Mouse (Mus musculus): ENCODE measurements around the gene Cblc.
"Not testable (repeated sequence)": the region's sequence is repeated elsewhere in the genome, so short reads cannot be mapped to it uniquely, and the experiment has no call there.

Gene Cblc

DNA sequence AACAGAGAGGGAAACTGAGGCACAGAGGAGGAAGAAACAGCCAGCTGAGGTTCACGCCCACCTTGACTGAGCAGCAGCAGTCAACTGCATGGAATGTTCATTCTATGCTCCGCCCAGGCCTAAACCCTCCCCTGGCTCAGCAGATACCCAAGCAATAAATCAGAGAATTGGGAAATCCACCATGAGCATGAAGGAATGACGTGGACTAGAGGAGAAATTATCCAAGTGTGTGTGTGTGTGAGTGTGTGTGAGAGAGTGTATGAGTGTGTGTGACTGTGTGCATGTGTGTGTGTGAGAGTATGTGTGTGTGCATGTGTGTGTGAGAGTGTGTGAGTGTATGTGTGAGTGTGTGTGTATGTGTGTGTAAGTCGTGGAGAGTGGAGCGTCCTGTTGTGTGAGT lies 21.8 kb upstream of the Cblc start:
- DNase-seq (ENCODE audit: low spot score) = no peak

DNA sequence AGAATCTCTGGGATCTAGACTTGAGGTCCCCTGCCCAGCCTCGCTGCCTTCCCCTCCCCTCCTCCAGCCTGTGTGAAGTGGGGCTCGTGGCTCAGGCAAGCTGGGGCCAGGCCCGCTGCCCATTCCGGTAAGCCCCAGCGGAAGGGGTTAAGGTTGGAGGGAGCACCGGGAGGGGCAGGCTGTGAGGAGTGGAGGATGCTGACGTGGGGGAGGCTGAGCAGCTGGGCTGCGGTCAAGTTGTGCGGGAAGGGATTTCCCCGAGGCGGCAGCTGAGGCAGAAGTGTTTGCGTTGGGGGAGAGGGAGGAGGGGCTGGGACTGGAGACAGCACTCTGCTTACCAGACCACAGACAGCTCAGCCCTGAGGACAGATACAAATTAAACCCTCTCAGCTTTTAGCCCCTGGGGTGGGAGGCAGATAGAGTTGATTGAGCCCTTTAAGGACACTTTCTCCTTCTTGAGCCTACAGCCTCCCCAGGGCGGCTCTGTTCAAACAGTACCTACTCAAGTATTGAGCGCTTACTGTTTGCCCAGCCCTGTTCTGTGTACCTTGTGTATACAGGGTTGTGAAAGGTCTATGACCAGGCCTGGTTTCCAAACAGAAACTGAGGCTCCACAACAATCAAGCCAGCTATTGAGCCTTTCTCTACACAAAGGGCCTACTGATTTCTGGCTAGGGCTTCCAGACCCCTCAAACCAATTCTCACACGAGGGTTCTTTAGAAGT lies 20.9 kb upstream of the Cblc start:
- DNase-seq (ENCODE audit: low spot score) = peak; percentile 59

DNA sequence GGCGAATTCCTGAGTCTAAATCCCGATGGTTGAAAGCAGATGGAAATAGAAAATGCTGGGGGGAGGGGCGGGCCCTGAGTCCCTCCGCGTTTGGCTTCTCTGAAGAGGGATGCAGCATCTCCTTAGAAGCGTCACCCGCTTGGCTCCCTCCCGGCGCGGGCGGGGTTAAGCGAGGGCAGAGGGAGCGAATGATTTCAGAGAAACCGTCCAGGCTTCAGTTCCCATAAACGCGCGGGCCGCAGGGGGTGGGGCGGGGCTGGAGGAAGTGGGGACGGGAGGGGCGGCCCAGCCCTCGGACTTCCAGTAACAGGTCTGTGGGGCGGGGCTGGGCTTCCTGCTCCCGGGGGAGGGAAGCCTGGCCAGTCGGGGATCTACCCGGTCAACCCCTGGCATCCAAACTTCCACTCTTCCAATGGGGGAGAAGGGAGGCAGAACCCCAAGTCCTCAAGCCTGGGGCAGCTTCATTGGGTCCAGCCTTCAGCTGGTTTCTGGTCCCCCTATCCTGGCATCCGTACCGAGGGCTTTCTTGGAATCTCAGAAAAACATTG lies 19.7 kb upstream of the Cblc start:
- peak; percentile 74 for DNase-seq (ENCODE audit: low spot score)

DNA sequence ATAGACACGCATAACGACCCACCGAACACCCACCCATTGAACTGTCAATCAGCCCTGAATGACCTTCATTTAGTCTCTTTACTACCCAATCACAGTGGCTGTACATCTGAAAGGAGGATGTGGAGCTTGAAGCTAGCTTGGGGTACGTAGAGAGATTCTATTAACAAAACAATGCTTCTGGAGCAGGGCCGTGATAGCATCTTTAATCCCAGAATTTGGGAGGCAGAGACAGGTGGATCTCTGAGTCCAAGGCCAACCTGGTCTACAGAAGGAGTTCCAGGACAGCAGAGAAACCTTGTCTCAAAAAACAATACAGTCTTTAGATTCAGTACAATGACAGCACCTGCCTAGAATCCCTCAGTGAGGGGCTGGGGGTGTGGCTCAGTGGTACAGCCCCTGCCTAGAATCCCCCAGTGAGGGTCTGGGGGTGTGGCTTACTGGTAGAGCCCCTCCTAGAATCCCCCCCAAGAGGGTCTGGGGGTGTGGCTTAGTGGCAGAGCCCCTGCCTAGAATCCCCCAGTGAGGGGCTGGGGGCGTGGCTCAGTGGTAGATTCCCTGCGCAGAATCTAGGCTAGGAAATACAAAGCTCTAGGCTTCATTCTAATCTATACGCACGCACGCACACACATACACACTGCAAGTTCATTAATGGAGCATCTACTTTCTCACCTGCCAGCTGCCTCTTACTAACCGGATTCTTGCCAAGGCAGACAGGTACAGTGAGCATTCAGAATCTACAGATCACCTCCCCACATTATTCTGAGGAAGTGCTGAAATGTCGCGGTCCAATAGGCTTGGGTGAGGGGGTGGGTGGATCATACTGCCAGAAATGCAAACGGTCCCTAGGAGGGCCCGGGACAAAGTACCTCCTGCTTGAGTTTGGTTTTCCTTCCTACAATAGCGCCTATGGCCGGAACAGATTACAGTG lies 19.0 kb upstream of the Cblc start:
- DNase-seq (ENCODE audit: low spot score) = no peak

DNA sequence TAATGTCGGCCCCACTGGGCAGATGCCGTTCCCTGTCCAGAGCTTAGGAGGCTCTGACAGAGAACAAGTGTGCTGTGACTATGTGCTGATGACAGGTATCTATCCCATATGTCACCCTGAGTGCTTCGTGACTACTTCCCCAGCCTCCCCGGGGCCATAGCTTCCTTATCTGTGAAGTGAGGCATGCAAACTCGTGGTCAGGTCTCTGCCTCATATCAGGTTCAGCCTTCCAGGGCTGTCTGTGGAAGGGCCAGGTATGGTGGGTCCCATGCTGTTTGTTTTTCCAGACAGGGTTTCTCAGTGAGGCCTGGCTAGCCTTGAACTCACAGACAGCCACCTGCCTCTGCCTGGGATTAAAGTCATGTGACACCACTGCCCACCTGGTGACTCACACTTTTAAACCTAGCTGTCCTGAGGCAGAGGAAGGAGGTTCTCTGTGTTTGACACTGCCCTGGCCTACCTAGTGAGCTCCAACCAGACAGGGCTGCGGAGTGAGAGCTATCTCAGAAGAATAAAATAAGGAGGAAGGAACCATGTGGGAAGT lies 17.0 kb upstream of the Cblc start:
- no peak for DNase-seq (ENCODE audit: low spot score)

DNA sequence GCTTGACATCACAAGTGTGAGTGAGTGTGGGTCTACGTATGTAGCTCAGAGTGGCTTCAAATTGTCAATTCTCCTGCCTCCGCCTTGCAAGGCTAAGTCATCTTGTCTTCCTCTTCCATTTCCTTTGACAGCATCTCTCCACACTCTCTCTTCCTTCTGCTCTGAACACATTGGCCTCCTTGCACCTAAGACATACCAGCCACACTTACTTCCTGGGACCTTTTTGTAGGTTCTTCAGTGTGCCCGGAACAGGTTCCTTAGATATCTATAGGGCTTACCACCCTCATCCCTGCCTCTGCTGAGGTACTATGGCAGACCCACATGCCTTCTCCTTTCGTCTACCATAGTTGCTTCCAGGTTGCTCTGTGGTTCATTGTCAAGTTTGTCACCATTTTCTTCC lies 16.6 kb upstream of the Cblc start:
- DNase-seq (ENCODE audit: low spot score) = no peak

DNA sequence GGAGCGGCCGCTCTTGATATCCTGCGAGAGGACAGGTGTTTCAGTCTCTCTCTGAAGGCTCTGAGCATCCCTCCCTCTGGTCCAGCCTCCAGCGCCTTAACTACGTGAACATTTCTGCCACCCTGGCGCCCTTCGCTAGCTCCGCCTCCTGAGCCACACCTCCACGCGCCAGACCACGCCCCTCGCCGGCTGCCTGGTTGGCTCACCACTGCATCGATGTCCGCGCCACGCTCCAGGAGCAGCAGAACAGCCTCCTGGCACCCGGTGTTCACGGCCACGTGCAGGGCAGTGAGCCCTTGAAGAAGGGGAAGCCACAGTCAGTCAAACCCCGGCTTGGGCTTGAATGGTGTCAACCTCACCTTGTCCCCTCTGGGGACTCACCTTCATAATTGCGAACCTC lies 14.5 kb upstream of the Cblc start:
- no peak for DNase-seq (ENCODE audit: low spot score)

DNA sequence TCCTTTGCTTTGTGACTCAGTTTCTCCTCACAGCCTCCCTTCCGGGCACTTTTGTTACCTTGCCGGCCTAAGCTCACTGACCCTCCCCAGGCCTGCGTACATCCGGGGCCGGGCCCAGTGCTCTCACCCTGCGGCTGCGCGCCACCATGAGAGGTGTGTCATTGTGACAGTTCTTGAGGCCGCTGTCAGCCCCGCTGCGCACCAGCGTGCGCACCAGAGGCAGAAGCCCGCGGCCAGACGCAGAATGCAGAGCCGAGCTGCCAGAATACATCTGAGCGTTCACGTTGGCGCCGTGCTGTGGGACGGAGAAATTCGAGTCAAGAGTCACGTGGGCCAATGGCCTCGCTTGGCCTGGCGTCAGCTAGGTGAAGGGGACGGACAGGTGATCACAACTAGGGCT lies 12.8 kb upstream of the Cblc start:
- DNase-seq (ENCODE audit: low spot score) = no peak

DNA sequence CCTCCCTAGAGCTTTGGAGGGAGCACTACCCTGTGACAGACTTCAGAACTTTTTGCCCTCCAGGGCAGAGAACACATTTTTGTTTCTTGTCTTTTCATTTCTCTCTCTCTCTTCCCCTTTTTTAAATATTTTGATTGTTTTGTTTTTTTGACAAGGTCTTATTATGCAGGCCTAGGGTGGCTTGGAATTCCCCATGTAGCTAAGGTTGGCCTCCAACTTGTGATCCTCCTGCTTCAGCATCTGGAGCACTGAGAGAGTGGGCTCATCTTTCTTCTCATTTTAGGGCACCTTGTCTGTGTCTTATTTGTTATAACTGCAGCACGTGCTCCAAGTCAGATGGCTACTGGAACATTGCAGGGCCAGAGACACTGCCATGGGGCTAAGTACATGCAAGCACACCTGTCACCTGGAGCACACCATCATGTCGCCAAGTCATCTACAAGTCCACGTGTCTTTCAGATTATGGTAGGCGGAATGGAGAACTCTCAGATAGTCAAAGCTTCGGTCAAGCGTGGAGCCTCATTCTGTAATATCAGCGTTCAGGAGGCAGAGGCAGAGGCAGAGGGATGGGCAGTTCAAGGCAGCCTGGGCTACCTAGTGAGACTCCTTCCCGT lies 9.9 kb upstream of the Cblc start:
- DNase-seq (ENCODE audit: low spot score) = no peak

DNA sequence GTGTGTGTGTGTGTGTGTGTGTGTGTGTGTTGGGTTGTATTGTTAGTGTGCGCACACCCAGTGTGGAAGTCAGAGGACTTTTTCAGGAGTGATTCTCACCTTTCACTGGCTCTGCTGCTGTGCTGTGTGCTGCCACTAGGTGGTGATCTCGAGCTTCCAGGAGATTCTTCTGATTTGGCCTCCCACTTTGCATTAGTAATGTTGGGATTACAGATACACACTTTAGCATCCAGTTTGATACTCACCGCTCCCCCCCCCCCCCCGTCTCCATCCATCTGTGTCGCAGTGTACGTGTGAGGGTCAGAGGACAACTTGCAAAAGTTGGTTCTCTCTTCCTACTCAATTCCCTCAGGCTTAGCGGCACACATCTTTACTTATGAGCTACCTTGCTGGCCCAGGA lies 6.4 kb upstream of the Cblc start:
- peak; percentile 83 for DNase-seq (ENCODE audit: low spot score)

DNA sequence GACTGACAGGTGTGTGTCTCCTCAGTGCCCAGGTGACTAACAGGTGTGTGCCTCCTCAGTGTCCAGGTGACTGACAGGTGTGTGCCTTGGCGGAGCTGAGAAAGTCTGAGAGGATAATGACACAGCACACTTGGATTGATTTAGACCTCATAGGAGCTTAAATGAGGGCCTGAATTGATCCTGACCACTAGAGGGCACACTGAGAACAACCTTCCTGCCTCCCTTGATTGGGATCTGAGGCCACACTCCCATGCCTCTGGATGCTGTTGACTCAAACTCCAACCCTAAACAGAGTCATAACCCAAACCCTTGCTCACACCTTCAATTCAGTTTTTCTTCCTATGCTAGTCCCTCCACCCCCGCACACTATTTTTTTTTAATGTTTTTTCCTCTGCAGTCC lies 4.2 kb upstream of the Cblc start:
- DNase-seq (ENCODE audit: low spot score) = no peak

DNA sequence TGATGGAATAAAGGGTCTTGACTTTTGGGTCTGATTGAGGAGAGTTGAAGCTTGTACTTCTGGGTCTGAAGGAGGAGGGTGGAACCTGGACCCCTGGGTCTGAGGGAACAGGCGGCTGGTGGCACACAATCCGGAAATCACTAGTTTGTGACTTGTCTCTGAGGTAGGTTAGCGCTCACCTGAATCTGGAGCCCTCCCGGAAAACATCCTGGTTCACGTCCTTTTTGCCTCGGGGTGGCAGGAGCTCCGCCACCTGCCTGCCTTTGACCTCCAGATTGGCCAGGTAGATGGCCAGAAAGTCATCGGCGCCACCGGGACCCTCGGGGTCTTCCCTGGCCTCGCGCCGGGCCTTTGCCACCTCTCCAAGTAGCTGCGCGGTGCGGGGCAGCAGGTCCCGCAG lies 355 bp downstream of the Cblc start:
- DNase-seq (ENCODE audit: low spot score) = no peak

DNA sequence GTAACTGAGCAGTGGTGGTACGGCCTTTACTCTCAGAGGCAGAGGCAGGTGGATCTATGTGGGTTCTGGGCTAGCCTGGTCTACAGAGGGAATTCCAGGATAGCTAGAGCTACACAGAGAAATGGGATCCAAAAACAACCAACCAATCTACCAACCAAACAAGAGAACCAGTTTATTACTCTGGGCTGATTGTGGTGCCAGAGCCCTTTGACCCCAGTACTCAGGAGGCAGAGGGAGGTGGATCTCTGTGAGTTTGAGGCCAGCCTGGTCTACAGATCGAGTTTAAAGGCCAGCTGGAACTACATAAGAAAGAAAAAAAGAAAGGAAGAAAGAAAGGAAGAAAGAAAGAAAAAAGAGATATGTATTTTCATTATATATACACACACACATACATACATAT lies 1.4 kb downstream of the Cblc start:
- DNase-seq (ENCODE audit: low spot score) = no peak

DNA sequence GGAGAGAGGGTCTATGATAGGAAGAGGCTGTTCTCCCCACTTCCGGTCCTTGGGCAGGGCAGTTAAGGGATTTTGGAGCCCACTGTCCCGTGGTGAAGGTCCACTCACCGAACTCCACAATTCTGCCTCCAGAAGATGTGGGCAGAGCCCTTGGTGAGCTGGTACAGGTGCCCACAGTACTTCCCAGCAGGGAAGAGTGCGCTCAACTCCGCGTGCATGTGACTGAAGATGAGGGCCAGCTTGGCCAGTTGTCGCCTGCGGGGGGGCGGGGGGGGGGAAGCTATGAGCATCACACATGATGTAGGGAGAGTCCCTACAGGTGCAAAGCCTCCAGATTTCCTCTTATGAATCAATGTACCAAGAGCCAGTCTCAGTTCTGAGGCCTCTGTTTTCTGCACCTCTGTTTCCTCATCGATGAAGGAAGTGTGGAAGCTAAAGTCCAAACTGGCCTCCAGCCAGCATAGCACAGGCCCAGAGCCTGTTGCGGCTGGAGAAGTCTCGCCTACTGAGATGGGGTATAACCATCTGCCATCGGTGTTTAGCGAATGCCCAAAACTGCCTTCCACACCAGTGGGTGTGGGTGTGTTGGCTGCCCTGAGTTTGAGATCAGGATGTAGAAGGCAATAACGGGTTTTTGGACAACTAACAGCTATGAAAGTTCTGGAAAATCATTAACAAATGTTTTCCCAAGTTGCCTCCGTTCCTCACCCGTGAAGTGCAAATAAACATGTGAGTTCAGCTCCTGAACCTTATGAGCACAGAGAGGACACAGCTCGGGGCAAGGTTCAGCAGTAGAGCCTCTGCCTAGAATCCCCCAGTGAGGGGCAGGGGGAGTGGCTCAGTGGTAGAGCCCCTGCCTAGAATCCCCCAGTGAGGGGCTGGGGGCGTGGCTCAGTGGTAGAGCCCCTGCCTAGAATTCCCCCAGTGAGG lies 3.6 kb downstream of the Cblc start:
- DNase-seq (ENCODE audit: low spot score) = no peak

DNA sequence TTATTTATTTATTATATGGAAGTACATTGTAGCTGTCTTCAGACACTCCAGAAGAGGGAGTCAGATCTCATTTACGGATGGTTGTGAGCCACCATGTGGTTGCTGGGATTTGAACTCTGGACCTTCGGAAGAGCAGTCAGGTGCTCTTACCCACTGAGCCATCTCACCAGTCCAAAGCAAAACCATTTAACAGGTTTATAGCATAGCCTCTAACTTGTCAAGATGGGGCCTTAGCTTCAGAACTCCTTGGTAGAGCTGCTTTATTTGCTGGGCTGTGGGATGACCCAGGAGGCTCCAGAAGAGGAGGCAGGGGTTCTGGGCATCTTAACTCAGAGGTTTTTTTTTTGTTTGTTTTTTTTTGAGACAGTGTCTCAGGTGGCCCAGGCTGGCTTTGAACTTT lies 5.1 kb downstream of the Cblc start:
- not testable (repeated sequence) for DNase-seq (ENCODE audit: low spot score)

DNA sequence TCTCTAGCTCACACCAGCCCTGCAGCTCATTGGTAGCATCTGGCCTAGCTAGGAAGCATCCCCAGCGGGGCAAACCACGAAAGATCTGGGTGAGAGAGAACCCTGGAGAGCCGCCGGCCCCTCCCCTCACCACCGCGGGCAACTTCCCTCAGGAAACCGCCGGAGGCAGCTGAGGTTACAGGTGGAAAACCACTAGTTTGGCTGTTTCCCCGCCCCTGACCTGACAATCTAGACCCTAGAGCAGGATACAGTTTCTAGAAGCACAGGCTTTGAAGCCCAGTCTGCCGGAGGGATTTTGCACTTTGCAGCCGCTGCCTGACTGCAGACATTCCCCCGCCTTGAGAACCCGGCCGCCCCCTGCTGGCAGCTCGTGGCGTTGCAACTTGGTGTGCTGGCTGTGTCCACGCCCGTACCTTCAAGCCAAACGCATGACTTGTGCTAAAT lies 6.7 kb downstream of the Cblc start:
- peak; percentile 98 for DNase-seq (ENCODE audit: low spot score)

DNA sequence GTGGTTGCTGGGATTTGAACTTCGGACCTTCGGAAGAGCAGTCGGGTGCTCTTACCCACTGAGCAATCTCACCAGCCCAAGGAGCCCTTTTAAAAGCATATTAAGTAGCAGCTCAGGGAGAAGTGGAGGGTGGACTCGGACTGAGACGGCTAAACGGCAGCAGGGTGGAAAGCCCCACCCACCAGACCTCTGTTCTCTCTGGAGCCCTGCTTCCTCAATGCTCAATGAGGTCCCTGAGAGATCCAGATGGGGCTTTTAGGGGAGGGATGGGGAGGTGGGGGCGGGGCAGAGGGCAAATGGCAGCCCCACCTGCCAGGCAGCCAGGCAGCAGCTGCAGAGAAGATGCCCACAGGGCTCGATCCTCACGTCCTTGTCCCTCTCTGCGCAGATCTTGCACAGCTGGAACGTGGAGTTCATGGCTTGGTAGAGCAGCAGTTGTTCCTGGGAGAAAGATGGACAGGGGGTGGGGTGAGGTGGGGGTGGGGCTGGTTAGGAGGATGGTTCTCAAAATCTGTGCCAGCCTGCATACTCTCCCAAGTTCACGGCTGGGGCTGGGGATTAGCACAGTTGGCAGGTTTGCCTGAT lies 10.6 kb downstream of the Cblc start:
- no peak for DNase-seq (ENCODE audit: low spot score)

DNA sequence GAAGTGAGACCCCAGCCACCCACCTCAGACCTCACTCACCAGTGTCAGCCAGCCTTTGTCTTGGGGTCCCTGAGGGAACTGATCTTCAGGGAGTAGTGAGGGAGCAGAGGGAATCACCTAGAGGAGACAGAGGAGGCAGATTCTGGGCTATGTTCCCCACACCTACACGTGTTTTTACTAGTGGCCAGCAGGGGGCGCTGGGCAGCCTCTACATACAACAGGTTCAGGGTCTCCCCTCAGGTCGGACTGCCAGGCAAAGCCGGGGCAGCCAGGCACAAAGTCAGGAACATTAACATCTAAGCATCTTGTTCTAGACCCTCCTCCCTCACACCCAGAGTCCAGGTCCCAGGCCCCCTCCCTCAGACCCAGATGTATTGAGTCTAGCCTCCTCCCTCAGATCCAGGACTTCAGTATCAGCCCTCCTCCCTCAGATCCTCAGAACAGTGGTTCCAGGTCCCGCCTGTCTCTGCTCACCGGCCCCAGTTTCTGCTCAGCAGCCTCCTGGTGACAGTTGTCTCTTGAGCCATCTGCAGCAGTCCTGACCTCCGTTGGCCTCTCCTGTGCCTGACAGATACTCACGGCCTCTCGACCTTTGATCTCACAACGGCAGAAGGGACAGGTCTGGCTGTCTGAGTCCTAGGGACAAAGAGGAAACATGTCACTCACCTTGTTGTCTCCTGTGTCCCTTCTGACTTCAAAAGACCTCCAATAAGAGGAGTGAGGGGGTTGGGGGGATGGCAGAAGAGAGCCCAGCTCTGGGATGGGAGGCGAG lies 11.7 kb downstream of the Cblc start:
- no peak for DNase-seq (ENCODE audit: low spot score)

DNA sequence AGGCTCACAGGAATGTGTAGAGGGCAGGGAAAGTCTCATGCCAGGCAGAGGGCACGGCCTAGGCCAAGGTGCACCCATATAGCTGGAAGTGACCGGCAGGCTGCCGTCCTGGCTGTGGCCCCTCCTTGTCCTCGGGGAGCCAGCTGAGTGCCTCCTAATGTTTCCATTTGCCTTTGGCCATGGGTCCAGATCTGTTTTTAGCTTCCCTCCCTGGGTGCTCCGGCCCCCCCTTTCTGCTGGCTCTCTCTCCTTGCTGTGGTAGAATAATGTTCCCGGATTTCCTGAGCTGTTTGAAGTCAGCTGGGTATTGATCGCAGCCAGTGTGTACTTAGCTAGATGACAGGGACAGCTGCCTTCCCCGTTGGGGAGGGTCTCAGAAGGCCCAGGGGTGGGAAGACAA lies 13.0 kb downstream of the Cblc start:
- no peak for DNase-seq (ENCODE audit: low spot score)

DNA sequence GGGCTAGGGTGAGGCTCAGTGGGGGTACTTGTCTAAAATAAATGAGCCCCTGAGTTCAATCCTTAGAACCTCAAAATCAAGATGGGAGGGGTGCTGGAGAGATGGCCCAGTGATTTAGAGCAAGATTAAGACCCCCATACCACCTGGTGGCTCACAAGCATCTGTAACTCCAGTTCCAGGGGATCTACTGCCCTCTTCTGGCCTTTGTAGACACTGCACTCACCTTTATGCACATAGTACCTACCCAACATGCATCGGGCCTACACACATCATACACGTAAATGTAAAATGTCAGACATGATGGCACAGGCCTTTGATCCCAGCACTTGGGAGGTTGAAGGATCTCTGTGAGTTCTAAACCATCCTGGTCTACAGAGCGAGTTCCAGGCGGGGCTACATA lies 14.0 kb downstream of the Cblc start:
- DNase-seq (ENCODE audit: low spot score) = no peak
